ENCODE assay signal across 20 mouse cellular contexts in the genomic region with DNA sequence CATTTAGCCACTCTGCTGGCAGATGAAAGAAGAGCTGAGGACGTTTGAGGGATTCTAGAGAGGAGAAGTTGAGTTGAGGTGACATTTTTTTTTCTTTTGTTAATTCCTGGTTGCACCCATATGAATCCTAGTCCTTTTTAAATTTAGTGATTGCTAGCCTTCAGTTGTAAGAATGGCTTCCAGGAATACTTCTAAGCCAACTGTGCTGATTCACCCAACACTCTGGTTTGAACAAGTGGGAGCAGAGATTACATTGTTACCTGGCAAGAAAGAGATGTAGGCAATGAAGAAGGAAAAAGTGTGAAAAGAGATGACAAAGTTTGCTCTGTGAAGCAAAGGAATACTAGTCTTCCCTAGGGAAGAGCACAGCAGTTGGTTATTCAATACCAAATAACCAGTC.
A peak's percentile ranks its signal among the peaks of the same experiment; 100 is the strongest.
DNase-seq lines count a peak whose midpoint lies in the region; ATAC-seq lines count a peak whose summit lies in the region.
"Had no signal": no experiment of that assay in that cellular context is flagged by ENCODE, and none has a peak within 500 bp of the region (broad histone marks: within the 10 kb centered on the region; RNA-seq: fewer than 3 reads in every experiment).

No protein-coding gene starts in this region.

- ATAC-seq in frontal cortex, adult (ENCODE audit: low TSS enrichment): peak; percentile 96
- ATAC-seq: activated CD4-positive, CD25-positive, alpha-beta regulatory T cell, adult 4 months; CD4-positive, CD25-positive, alpha-beta regulatory T cell, adult 4 months; Patski had no signal

- DNase-seq in frontal cortex, postnatal 14 days (ENCODE audit: low spot score in 2 of 2): no peak
- DNase-seq in right cerebral cortex, adult 18-20 months: peak; percentile 18
- no peak for DNase-seq in right cerebral cortex, adult 2 months (ENCODE audit: low spot score in 2 of 2)
- peak; percentile 63 for DNase-seq in brain, adult 2 months (ENCODE audit: low read depth, low spot score)
- no peak for DNase-seq in left cerebral cortex, adult 8-10 months (ENCODE audit: low spot score in 2 of 2)
- DNase-seq: adrenal gland, adult 2 months; adrenal gland, adult 8-10 months; adrenal gland, postnatal 10 days; adrenal gland, postnatal 14 days; adrenal gland, postnatal 25 days; adrenal gland, postnatal 36 days; B cell, adult 2 months; cerebellum, adult 11 months; cerebellum, adult 11-12 months; cerebellum, adult 18-20 months; cerebellum, adult 2 months had no signal

Comparison
In these comparisons a context has a peak if more than half of its experiments do, and no peak if none do; other contexts are left out.
1. DNase-seq: peak in right cerebral cortex, adult 18-20 months (single experiment) and brain, adult 2 months (single experiment); none in frontal cortex, postnatal 14 days (0 of 2), right cerebral cortex, adult 2 months (0 of 2) and left cerebral cortex, adult 8-10 months (0 of 2).